Mouse (Mus musculus) retina, postnatal 1 day (tissue): ENCODE data around the gene Tbxas1.
A peak's percentile ranks its signal among the peaks of the same experiment; 100 is the strongest.

Experiments used
- DNase-seq: peaks from one replicate; pipeline ENCODE4 v3.0.0-alpha.2; 2012

The Tbxas1 gene

GRCm38 (mm10) chr6:38925719-38926118 is 50.5 kb downstream of the Tbxas1 start:
- DNase-seq: peak; percentile 51

DNA sequence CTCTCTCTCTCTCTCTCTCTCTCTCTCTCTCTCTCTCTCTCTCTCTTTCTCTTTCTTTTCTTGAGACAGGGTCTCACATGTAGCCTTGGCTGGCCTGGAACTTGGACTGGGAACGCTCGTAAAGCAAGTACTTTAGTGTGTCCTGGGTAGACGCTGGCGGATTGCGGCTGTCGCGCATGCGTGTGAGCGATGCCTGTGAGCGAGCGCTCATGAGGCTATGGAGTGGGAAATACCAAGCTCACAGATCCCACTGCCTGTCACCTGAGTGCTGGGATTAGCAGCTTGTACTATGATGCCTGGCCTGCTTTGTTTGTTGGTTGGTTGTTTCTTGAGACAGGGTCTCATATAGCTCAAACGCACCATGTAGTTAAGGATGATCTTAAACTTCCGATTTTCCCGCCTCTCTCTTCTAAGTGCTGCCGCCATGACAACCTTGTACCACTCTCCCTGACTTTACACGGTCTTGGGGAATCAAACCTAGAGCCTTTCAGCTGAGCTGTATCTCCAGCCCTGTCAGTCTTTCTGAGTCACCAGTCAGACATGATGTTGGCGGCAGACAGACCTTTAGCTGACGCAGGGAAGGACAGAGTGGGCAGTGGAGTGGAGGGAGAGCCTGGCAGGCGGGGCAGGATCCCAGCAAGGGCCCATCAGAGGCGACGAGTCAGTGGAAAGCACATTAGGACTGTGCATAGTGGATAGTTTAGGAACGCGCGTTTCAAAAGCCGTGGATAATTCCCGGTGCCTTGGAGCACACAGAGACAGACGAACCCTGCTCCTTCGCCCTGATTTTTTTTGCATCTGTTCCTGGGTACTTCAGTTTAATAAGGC is 51.1 kb downstream of the Tbxas1 start:
- peak; percentile 71 for DNase-seq

DNA sequence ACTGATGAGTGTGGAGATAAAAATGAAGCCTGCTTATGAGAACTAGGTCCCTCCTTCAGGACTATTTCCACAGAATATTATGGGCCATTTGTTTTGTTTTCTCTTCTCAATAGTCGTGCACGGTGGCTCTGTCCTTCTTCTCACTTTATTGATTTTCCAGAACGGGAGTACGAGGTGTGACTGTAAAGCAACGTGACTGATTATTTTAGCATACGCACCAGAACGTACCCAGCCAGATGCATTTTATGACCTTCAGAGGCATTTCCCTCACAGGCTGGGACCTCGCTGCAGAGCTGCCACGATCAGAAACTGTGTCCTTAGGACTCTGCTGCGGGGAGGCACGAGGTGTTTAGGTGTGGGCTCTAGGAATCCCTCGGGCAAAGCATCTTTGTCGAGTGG is 51.8 kb downstream of the Tbxas1 start:
- no peak for DNase-seq

- DNase-seq: no peak
Measured at GRCm38 (mm10) chr6:38928489-38928888, 53.3 kb downstream of the Tbxas1 start.

- DNase-seq: no peak
Measured at GRCm38 (mm10) chr6:38936009-38936408, 60.8 kb downstream of the Tbxas1 start.

DNA sequence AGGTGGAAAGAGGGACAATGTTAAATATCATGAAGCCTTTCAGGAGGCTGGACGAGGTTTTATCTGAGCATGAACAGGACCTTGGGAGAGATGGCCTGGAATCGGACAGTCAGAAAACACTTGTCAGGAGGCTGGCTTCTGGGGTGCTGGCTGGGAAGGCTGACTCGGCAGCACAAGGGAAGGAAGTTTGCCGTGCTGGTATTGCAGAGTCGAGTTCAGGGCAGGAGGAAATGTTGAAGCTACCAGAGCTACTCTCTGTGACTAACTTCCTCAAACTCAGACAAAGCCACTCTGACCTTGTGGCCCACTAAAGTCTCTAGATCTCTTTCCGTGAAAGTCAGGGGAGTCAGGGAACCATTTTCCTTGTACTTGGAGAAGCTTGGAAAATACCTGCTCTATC is 63.2 kb downstream of the Tbxas1 start:
- DNase-seq: no peak

DNA sequence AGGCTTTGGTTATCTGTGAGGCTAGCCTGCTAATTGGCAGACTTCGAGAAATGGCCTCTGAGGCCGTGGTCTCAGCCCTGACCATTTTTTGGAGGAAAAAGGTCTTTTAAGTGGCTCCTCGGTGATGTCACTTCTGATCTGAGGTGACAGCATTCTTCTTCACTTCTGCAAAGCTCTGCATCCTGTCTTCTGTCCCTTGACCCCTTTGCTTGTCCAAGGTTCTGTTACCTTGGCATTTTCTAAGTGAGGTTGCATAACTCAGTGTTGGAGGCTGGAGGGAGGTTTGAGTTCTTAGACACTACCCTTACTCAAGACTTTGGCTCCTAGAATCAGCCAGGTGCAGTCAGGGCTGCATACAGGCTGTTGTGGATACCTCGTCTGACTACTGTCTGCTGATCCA is 63.9 kb downstream of the Tbxas1 start:
- no peak for DNase-seq

DNA sequence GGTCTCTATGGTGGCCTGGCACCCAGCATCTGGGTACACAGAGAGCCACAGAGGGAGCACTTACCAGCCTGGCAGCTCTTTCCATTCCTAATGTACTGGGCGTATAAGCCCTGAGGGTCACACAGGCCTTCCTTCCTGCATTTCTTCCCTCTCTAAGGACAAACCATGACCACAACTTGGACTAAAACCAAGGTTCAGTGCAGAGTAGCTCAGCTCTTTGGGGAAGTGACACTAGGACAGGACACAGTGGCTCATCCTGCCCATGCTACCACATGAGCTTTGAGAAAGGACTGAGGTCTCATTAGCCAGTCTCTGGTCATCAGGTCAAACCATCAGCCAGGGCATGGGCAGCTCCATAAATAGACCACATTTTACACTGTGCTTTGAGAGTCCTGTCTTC is 65.8 kb downstream of the Tbxas1 start:
- DNase-seq: no peak

DNA sequence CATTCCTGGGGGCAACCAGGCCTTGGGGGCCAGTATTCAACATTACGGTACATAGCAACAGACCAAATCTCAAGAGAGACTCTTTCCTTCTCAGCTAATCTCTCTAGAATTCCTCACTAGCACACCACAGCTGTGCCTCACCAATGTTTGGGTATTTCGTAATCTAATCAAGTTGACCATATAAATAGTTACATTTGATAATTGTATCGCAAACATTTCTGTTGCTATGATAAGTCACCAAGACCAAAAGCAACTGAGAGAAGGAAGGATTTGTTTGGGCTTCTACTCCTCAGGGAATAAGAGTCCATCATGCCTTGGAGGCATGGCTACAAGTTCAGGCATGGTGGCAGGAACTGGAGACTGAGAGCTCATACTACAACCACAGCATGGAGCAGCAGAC is 67.6 kb downstream of the Tbxas1 start:
- no peak for DNase-seq

DNA sequence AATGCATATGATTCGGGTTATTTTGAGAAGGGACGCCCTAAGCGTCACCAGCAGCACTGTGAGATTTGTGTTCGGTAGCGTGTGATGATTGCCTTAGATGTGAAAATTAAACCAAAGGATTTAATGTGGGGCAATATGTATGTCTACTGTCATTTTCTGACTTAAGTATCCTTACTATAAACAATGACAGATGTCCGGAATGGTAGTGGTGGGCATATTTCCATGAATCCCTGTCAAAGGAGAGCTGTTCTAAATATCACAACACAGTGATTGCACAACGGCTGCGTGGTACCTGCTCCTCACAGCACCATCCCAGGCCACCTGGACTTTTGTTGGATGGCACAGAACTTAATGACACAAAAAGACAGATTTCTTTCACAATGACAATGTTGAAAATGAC is 69.2 kb downstream of the Tbxas1 start:
- DNase-seq: no peak

GRCm38 (mm10) chr6:38944826-38945225 is 69.6 kb downstream of the Tbxas1 start:
- DNase-seq: no peak

- DNase-seq: peak; percentile 37
Measured at GRCm38 (mm10) chr6:38945681-38946080, 70.5 kb downstream of the Tbxas1 start.

GRCm38 (mm10) chr6:38947282-38947681 is 72.1 kb downstream of the Tbxas1 start:
- no peak for DNase-seq

- DNase-seq: no peak
Measured at GRCm38 (mm10) chr6:38949683-38950161, 74.5 kb downstream of the Tbxas1 start.

DNA sequence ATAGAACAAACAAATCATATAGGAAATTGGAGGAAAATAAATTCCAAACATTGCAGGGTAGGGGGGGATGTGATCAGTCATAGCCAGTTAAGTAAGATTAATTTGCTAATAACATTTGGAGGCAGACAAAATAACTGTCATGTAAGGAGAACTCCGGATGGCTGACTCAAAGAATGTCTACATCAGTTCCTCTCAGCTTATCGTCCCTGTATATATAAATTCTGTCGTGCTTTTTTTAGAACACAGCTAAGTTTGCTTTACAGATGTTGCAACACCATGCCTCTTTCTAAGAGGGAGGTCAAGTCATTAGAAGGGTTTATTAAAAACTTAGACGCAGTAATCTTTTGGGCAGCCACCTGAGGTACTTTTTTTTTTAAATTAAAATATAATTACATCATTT is 75.1 kb downstream of the Tbxas1 start:
- DNase-seq: no peak

DNA sequence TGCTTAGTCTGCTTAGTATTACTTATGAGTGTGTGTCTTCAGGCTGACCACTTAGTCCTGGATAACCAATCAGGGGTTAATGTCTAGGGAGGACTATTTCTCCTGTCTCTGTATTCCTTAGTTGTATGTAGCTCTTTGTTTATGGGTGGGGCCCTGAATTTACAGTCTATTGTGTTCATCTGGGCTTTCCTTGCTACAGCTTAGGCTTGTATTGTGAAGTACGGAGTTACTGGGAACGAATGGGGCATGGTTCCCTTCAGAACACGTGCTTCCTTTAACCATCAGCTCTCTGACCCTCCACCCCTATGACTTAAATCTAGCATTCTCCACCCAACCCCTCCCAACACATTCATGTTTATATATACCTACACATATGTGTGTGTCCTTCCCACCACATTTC is 75.6 kb downstream of the Tbxas1 start:
- no peak for DNase-seq

- DNase-seq: no peak
Measured at GRCm38 (mm10) chr6:38956641-38957040, 81.4 kb downstream of the Tbxas1 start.

DNA sequence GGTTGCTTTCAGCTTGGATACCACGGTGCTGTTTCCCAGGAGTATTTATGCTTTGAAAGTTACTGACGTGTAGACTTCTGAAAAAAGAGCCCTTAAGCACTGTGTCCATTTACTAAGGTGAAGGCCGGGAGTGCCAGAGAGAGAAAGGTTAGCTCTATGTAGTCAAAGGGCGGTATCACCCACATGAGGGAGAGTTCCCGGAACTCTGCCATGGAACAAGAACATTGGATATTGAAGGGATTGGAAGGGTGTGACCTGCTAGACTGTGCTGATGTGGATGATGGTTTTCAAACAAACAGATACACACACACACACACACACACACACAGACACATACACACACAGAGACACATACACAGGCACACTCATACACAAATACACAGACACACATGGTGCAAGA is 82.0 kb downstream of the Tbxas1 start:
- DNase-seq: no peak

DNA sequence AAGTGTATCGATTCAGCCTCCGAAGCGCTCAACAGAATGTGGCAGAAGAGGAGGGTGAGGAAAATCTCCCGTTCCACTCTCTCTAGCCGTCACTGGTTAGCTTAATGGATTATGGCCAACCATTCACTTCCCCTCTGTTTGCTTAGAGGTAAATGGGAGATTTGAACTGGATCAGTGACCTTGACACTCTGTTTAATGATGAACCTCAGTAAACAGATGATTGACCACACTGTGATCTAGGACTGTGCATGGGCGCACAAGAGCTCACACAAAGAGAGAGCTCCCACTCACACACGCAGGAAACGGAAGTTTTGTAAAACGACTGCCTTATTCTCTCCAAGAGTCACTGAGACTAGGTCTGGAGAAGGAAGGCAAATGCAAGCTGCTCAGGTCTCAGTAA is 84.3 kb downstream of the Tbxas1 start:
- no peak for DNase-seq

GRCm38 (mm10) chr6:38960367-38960766 is 85.2 kb downstream of the Tbxas1 start:
- peak; percentile 83 for DNase-seq

DNA sequence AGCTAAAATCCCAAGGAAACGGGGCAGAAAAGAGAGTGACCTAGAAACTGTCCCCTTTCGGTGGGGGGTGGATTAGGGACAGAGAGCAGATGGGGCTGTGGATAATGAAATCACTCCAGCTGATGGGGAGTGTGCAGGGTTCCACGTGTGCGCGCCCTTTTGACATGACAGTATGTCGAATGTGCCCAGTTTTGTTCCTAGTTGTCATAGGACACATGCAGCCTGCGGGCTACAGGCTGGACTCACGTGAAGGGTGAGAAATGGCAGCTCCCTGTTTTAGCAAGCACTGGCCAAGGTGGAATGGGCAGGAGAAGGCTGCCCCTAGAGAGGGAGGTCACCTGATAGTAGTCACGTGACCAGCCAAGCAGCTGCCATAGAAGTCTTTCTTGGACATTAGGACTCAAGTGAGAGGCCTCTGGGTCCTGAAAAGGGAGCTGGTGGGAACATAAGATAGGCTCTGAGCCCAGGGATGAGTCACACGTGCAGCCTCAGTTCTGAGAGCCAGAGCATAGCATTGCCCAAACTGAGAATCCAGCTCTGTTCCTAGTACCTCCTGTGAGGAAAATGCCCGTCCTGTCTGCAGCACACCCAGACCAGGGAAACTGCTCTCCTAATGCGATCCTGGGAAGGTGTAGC is 85.7 kb downstream of the Tbxas1 start:
- peak; percentile 79 for DNase-seq

DNA sequence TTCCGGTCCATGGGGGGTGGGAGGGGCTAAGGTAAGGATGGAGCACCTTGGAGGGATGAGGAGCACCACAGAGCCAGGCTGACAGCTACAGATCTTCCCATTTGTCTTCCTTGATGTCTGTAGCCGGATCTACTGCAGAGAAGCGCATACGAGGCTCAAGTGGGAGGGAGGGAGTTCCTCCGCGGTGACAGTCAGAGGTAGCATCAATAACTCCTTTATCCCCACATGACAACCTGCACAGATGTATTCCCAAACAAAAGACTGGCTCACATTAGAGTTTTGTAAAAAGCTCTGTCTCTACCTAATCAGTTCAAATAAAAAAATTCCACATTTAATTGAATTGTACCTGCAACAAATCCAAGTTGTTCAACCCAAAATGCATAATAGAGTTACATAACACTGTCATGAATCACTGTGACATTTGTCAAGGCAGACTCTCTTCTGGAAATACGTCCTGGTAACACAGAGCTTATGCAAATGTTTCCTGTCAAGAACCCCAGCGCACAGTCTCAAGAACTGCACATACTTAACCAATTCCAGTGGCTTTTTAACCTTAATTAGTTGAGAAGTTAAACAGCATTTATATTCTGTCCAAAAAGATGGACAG is 86.3 kb downstream of the Tbxas1 start:
- no peak for DNase-seq

- no peak for DNase-seq
Measured at GRCm38 (mm10) chr6:38966839-38967238, 91.6 kb downstream of the Tbxas1 start.

GRCm38 (mm10) chr6:38967288-38967687 is 92.1 kb downstream of the Tbxas1 start:
- DNase-seq: no peak
